Mouse (Mus musculus): Measurements from ENCODE around the gene Arhgap45.
A peak's percentile ranks its signal among the peaks of the same experiment; 100 is the strongest.
"Not testable (repeated sequence)": the region's sequence is repeated elsewhere in the genome, so short reads cannot be mapped to it uniquely, and the experiment has no call there.

Arhgap45 gene

DNA sequence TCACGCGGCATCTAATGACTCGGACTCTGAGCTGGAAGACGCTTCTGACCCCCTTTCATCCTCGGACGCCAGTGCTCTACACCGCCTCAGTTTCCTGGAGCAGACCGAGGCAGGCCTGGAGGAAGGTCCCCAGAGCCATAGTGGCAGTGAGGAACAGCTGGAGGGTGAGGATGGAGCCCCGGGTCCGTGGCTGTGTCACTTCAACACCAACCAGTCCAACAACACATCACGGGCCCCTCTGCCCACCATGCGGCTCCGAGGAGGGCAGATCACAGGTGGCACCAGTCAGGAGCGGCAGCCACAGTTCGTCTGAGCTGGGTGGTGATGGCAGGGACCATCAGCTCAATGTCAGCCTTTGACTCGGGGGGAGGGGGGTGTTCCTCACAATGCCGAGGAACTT is 14.3 kb downstream of the Arhgap45 start:
- no peak for DNase-seq (ENCODE audit: extremely low spot score, low read depth, low spot score)

DNA sequence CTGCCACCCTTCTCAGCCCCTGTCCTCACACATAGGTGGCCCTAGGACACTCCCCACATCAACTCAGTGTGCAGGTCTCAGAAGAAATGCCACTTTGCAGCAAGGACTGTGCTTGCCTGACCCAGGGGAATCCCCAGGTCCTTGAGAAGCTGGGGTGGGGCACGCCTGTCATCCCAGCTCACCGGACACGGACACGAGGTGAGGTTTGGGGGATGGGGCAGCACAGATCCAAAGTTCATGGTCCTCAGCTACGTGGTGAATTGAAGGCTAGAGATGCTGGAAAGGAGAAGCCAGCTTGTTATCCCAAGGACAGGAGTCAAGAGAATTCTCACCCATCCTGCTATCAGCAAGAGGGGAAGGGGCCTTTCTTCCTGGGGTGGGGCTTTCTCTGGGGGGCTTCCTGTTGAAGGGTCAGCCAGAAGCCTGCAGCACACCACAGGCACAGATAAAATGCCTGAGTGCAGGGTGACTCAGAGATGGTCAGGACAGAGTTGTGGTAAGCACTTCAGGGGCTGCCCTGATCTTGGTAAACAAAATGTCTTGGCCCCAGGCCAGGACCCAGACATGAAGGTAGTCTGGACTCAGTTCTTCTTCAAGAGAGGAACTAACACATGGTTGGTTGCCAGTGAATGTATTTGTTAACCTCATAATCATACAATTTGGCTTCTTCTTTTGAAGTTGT is 16.5 kb downstream of the Arhgap45 start:
- DNase-seq (ENCODE audit: extremely low spot score, low read depth, low spot score), result no peak

DNA sequence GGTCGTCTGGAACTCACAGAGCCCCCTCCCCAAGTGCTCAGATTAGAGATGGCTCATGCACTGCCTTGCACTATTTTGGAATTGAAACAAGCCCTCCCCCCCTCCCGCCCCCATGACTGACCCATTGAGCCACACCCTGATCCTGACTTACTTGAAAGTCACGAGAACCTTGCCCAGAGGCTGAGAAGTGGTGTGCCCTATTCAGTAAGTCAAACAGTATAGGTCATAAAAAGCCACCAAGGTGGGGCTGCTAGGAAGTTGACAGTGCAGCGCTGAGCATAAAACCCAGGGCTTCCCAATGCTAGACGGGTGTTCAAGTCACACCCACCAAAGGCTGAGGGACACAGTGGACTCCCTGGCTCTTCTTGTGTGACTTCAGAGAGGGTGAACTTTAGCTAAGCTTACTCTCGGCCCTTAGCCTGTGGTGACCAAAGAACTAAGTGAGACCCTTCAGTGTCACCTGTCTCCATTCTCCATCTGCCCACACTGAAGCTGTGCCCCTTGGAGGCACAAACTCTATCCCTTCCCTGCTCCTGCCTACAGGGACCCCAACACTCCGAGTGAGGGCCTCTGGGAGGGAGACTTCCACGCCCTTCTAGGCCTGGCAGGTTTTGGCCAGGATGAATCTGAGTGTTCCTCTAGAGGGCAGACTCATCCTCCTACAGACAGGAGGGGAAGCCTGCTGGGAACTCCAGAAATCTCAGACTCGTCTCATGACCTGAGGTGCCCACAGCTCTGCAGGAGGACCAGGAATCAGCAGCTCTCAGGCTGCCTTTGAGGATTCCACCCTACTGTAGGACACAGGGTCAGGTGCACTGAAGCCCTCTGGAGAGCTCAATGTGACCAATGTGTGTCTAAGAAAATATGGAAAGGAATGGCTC is 17.3 kb downstream of the Arhgap45 start:
- DNase-seq (ENCODE audit: extremely low spot score, low read depth, low spot score), result no peak

DNA sequence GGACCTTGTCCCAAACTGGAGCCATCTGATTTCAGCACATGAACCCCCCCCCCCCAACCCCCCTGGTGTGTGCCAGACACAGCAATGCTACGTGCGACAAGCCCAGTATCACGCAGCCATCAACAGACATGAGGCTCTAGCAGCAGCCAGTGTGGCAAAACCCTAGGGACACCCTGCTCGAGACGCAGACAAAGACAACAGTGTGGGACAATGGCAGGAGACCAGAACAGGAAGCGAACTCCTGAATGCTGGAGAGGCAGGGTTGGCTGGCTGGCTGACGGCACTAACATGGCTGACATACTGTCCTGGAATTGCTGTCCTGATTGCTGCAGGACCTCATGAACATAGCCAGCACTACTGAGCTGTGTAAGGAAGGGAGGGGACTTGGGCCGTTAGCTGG is 18.7 kb downstream of the Arhgap45 start:
- no peak for DNase-seq (ENCODE audit: extremely low spot score, low read depth, low spot score)

DNA sequence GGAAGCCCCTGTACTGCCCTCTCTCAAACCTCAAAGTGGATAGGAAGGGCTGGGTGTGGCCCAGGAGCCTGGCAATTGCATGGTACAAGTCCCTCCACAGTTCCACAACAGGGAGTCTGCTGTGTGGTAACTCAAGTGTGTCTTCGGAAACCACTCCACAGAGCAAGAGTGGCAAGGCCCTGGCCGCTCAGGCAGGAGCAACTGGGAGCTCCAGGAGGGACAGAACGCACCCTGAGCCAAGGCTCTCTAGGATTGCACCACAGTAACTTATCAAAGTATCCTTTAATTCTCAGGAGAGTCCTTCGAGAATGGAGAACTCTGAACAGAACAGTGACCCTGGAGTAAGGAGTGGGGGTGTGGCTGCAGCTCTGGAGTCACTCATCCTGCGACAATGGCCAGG is 19.2 kb downstream of the Arhgap45 start:
- no peak for DNase-seq (ENCODE audit: extremely low spot score, low read depth, low spot score)

DNA sequence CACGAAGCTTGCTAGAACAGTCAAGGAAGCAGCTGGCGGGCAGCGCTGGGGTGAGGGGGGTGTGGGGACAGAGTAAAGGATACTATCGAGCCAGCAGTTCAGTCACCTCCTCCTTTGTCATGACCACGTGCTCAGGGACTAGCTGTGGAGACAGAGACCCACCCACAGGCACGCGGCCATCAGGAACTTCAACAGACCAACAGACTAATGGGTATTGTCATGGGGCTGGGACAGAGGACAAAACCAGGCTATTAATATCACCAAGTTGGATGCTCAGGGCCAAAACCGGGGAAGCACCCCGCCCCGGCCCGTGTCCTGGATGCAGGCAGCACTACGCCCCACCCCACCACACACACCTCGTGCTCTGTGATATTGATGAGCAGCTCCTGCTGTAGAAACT is 20.4 kb downstream of the Arhgap45 start:
- no peak for DNase-seq (ENCODE audit: extremely low spot score, low read depth, low spot score)

DNA sequence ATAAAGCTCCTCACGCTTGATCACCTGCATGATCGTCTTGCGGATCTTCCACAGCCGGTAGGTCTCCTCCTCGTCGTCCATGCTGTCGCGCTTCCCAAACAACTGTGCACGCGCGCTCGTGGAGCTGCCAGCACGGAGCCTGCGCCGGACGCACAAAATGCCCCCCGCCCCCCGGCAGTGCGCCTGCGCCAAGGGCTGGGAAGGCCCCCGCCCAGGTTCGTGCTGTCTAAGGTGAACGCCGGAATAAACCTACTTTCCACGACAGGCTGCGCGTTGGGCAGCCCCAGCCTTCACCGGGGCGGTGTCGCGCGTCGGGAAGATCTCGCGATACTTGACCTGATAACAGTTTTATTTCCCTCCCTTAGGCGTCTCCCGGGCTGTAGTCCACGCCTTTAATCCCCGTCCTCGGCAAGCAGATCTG is 23.1 kb downstream of the Arhgap45 start, which contains the start of gene Polr2e:
TSS of gene Polr2e (minus strand) at position 237 of the 421 bp plus-strand sequence.
- DNase-seq (ENCODE audit: extremely low spot score, low read depth, low spot score), result peak; percentile 90

DNA sequence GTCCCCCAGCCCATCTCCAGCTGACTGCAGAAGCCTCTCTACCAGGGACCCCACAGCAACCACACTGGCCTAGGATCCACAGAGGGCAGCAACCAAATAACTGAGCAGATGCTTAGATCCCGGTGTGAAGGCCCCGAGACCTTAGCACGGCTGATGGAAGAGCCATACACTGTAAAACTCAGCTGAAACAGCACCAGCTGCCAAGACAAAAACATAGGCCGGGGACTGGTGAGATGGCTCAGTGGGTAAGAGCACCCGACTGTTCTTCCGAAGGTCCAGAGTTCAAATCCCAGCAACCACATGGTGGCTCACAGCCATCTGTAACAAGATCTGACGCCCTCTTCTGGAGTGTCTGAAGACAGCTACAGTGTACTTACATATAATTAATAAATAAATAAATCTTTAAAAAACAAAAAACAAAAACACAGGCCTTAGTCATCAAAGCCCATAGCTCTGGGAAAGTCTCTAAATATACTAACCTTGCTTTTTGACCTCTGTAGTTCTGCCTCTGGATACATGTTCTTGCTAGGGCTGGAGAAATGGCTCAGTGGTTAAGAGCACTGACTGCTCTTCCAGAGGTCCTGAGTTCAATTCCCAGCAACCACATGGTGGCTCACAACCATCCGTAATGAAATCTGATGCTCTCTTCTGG is 25.1 kb downstream of the Arhgap45 start:
- not testable (repeated sequence) for DNase-seq (ENCODE audit: extremely low spot score, low read depth, low spot score)

DNA sequence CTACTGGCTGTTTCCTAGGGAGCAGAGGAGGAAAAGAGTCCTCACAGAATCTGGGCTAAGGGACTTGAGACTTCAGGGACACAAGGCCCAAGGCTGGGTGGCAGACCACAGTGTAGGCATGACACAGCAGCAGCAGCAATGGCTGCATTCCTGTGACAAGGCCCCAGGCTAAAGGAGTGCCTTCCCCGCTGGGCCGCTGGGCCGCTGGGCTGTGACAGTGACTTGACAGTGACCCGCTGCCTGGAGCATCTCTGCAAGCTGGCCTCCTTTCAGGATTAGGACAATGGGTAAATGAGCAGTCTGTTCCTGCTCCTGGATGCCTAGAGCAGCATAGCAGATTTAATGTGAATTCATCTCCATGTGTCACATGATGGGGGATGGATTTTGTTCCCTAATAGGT is 27.6 kb downstream of the Arhgap45 start:
- no peak for DNase-seq (ENCODE audit: extremely low spot score, low read depth, low spot score)

DNA sequence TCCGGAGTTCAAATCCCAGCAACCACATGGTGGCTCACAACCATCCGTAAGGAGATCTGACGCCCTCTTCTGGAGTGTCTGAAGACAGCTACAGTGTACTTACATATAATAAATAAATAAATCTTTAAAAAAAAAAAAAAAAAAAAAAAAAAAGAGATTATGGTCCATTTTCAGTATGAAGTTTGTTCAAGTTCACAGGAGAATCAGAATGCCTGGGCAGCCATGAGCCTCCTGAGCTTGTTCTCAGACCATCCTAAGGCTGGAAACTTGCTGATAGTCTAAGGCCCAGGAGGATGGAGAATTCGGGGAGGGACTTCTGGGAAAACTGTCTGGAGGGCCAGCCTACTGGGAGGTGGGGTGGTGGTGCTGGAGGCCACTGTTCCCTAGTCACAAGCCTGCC is 28.9 kb downstream of the Arhgap45 start:
- not testable (repeated sequence) for DNase-seq (ENCODE audit: extremely low spot score, low read depth, low spot score)

DNA sequence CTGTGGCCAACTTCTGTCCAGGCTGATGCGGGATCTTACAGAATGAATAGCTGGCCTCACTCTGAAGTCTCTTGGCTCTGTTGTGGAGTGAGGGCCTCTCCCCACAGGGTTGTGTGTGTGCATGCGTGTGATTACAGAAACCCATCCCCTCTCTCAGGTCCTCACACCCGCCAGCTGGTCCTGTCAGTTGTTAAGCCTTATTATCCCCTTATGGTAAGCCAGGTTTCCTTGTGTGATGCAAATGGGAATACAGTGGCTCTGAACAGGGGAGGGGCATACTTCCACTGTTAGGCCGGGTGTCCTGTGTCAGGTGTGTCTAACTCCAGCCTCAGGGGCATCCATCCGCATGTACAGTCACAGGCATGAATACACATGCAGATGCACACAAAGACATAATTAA is 29.3 kb downstream of the Arhgap45 start:
- no peak for DNase-seq (ENCODE audit: extremely low spot score, low read depth, low spot score)

DNA sequence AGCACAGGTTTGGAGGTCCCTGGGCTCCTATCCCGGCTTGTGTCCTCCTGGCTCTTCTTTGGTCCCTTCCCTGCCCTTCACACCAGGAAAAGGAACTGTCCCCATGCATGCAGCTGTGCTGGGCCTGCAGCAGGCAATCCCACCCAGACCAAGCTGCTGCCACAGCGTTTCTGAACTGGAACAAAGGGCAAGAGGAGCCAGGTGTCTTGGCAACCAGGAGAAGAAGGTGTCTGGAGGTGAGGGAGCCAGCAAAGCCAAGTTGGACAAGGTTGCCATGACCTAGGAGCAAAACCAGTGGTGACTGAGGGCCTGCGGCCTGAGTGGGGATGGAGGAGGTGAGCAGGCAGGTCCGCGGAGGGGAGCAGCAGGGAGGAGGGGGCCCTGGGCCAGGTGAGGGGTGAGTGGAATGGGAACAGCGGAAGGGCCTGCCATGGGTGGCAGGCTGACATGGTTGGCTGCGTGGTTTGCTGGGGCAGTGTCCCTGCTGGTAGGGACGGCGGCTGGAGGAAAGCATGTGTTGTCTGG is 30.6 kb downstream of the Arhgap45 start, which contains the start of gene Gpx4:
TSS of gene Gpx4 (plus strand) at position 126 of the 525 bp plus-strand sequence.
- no peak for DNase-seq (ENCODE audit: extremely low spot score, low read depth, low spot score)

DNA sequence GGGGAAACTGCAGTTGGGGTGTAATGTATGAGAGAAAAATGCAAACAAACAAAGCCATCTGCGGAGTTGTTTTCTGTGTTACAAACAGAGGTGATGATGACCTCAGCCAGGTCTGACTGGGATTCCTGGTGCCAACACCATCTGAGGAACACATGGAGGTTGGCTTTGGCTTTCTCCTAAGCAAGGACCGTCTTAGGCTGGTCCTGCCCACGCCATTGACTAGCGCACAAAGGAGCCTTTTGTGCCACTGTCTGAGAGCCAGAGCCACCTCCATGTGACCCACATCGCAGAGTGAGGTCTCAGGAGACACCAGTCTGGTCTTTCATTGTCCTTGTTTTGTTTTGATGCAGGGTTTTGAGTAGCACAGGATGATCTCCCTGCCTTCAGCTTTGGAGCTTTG is 31.9 kb downstream of the Arhgap45 start:
- no peak for DNase-seq (ENCODE audit: extremely low spot score, low read depth, low spot score)

DNA sequence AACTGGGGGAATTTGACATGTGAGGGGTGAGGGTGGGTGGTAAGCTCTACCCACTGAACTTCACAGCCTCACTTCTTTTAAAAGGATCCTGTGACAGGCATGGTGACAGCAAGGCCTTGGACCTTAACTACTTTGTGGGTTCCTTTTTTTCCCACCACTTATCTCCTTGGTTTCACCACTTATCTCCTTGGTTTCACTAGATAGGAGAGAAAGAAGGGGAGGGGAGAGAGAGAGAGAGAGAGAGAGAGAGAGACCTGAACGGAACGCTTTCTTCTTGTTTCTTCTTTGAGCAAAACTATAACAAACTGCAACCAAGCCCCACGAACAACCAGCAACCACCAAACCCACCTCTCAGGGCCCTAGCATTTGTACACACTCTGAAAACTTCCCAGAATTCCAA is 32.4 kb downstream of the Arhgap45 start:
- DNase-seq (ENCODE audit: extremely low spot score, low read depth, low spot score), result no peak

DNA sequence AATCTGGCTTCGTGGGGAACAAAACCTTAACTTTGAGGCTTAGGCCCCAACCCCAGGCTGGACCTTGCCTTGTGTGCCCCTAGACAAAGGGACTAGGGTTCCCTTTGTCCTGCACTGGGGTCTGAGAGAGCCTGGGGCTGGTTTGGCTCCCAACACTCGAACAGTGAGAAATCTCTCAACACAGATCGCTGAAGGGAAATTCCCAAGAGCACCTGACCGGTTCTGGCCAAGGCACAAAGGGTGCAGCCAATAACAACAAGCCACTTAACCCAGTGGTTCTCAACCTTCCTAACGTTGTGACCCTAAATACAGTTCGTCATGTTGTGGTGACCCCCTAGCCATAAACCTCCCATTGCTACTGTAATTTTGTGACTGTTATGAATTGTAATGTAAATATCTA is 33.8 kb downstream of the Arhgap45 start:
- no peak for DNase-seq (ENCODE audit: extremely low spot score, low read depth, low spot score)

DNA sequence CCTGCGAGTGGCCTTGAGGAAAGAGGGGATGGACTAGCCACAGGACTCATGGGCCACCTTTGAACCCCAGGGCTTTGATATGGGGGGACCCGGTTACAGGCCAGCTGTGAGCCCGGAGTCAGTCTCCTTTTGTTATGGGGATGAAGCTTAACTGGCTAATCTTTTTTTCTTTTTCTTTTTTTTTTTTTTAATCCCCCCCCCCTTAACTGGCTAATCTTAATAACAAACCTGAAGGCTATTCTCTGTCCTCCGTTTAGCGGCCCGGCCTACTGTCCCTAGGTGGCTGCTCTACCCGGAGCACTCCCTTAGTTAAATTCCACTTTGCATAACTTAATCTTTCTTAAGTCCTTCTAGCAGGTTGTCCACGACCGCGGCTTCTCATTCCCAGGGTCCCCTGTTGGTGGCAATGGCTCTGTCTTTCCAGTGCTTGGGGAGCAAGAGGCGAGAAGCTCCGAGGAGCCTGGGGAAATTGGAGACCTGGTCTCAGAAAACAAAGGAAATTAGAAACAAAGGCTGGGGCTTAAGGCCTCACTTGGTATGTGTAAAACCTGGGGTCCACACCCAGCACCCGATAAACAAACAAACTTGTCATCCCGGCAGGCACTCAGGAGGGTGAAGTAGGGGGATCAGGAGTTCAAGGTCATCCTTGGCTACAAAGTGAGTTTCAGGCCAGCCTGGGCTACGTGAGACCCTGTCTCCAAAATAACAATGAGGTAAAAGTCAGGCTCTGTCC is 34.6 kb downstream of the Arhgap45 start:
- no peak for DNase-seq (ENCODE audit: extremely low spot score, low read depth, low spot score)

DNA sequence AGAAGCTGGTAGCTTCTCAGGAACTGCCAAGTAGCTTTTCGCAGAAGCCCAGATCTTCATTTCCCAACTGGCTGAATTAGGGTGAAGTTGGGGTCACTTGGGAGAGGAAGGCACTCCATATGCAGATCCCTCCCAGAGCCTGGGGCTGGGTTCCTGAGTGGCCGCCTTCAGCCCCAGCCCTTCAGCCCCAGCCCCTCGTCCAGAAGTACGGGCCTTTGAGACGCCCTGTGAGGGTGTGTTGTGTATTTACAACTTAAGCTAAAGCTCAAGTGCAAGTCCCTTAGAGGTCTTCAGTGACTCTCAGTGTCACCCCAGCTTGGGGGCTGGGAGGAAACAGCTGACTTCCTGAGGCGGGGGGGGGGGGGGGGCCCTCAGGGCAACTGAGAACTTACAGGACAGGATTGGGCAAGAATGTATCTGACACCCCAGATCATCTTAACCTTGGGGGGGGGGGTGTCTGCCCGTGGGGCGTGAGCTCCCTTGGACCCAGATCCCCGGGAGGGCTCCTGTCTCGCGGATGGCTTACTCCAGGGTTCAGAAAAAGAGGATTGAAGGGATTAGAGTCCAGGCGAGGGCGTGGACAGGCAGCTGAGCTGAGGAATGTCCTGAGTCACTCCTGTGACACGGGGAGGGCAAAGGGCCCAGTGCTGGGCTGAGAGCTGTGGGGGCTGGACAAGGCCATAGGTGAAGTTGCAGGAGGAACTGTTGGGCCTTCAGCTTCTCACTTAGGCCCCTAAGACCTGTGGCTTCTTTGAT is 35.3 kb downstream of the Arhgap45 start:
- no peak for DNase-seq (ENCODE audit: extremely low spot score, low read depth, low spot score)

DNA sequence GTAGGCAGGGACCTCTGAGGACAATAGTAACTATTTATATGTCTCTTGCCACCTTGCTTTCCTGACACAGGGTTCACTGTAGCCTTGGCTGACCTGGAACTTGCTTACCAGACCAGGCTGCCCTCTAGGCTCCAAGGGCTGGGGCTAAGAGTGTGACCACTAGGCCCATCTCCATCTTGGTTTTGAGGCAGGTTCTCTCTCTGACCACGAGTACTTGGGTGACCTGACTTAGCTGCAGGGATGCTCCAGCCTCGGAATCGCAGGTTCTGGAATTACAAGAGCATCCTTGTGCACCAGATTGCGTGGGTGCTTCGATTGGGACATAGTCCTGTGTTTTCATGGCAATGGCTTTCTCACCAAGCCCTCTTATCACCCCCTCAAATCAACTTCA is 35.9 kb downstream of the Arhgap45 start:
- no peak for DNase-seq (ENCODE audit: extremely low spot score, low read depth, low spot score)

DNA sequence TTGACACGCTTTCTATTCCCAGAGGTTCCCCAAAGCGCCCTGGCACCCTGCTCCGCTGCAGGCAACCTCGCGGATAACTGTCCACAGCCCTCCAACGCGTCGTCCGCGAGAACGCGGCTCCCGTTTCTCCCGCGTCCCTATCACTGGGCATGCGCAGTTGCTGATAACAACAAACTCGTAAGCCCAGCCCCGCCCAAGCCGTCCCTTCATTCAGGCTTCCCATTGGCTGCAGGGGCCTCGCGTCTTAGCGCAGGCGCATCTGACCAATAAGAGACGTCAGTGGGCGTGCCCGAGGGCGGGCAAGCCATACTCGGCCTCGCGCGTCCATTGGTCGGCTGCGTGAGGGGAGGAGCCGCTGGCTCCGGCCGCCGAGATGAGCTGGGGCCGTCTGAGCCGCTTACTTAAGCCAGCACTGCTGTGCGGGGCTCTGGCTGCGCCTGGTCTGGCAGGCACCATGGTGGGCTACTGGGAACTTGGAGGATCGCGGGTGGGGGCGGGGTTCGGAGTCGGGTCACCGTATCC is 36.9 kb downstream of the Arhgap45 start:
- peak; percentile 96 for DNase-seq (ENCODE audit: extremely low spot score, low read depth, low spot score)
